Mouse (Mus musculus): Measurements from ENCODE around the gene Myt1l.

The Myt1l gene

GRCm38 (mm10) chr12:29916139-29916538 is 388.0 kb downstream of the Myt1l start:
- DNase-seq (ENCODE audit: low spot score), result no peak

DNA sequence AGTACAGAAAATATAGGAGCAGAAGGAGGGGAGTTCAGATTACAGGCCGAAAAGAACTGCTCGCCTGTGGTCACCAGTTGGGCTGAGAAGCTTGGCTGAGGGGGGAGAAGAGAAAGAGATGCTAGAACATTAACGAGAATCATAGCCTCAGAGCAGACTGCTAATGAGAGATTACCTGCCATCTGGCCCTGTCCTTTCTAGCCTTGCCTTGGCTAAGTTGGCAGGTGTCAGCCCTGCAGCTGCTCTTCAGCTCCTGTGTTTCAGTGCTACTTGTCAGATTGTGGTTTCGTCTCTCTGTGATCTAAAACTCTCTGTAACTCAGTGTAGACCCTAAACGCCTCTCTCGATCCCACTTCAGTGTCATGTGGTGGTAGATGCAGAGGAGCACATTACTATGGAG is 388.6 kb downstream of the Myt1l start:
- no peak for DNase-seq (ENCODE audit: low spot score)

- no peak for DNase-seq (ENCODE audit: low spot score)
Observed at GRCm38 (mm10) chr12:29920298-29920697, 392.1 kb downstream of the Myt1l start.

DNA sequence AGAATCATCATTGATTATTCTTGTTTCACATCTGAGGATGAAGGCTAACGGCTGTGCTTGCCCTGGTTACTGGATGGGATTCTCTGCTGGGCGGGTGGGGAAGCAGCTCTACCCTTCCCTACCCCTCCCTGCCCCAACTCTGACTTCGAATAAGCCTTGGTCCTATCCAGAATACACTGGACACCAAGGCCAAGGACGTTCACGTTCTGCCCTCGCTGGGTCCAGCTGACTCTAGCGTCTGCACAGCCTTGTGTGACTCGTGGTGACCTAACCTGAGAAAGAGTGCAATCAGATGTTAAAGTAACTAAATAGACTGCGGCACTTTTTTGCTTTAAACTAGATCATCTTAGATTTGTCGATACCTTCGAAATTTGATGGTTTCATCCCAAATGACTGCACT is 393.3 kb downstream of the Myt1l start:
- no peak for DNase-seq (ENCODE audit: low spot score)

- peak; percentile 73 for DNase-seq (ENCODE audit: low spot score)
Observed at GRCm38 (mm10) chr12:29926896-29927295, 398.7 kb downstream of the Myt1l start.

DNA sequence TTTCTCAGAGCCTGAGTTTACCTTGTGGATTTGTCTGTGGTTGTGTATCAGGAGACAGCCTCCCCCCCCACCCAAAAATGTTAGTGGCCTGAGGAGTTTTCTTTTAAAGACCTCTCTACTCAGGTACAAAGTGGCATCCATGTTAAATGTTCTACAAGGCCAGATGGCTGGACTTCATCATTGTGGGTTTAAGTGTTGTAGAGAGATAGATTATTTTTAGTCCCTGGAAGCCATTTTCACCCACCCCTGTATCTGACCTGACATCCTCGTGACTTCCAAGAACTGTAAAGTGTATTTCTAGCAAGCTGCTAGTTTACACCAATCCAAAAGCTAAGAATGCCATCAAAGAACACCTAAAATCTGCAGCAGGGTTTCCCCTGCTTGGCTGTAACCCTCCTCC is 402.4 kb downstream of the Myt1l start:
- DNase-seq (ENCODE audit: low spot score), result no peak

DNA sequence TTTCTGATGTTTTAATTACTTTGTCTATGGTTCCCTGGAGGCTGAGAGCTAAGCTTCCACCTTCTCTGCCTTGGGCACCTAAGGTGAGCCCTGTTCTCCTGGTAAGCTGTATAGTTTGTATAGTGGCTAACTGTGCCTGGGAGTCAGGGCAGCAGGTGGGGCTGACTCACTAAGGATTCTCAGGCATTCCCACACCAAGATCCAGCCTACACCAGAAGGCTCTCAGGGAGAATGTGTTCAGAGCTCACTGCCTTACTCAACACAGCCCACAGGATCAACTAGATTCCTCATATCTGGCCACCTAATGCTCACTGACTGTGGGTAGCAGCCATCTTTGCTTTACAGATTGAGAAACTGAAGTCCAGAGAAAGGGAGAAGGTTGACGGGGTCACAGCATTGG is 404.8 kb downstream of the Myt1l start:
- DNase-seq (ENCODE audit: low spot score), result no peak

DNA sequence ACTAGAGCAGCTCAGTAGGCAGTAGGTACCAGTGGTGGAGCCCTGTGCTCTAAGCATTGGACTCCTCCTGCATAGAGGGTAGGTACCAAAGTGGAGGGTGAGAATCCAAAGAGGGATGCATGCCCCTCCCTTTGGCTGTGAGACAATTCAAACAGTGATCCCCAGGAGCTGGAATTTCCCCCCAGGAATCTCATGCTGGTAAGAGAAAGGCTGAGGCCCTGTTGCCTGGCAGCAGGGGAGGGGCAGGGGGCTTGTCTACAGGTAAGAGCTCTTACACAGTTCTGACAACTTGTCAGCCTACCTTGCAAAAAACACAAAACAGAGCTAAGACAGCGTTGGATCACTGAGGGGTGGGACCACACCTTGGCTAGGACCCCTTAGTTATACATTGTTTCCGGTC is 405.3 kb downstream of the Myt1l start:
- no peak for DNase-seq (ENCODE audit: low spot score)

- no peak for DNase-seq (ENCODE audit: low spot score)
Observed at GRCm38 (mm10) chr12:29934120-29934581, 406.0 kb downstream of the Myt1l start.

GRCm38 (mm10) chr12:29937308-29937707 is 409.1 kb downstream of the Myt1l start, which contains the start of gene Pxdn:
Pxdn (plus strand) TSS chr12:29937608.
- DNase-seq (ENCODE audit: low spot score), result no peak

DNA sequence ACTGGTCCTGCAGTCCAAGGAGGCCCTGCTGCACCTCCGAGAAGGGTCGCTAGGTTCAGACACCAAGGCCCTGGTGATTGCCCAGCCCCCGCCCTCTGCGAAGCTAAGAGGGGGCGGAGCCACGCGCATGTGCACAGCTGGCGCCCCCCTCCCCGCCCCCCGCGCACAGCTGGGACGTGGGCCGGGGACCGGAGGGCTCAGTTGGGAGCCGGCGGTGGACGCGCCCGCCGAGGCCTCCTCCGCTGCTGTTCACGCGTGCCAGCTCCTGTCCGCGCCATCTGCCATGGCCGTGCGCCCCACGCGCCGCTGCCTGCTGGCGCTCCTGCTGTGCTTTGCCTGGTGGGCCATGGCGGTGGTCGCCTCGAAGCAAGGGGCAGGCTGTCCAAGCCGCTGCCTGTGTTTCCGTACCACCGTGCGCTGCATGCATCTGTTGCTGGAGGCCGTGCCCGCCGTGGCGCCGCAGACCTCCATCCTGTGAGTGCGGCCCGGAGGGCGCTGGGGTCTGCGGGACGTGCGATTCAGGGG is 409.7 kb downstream of the Myt1l start:
- DNase-seq (ENCODE audit: low spot score), result peak; percentile 88

DNA sequence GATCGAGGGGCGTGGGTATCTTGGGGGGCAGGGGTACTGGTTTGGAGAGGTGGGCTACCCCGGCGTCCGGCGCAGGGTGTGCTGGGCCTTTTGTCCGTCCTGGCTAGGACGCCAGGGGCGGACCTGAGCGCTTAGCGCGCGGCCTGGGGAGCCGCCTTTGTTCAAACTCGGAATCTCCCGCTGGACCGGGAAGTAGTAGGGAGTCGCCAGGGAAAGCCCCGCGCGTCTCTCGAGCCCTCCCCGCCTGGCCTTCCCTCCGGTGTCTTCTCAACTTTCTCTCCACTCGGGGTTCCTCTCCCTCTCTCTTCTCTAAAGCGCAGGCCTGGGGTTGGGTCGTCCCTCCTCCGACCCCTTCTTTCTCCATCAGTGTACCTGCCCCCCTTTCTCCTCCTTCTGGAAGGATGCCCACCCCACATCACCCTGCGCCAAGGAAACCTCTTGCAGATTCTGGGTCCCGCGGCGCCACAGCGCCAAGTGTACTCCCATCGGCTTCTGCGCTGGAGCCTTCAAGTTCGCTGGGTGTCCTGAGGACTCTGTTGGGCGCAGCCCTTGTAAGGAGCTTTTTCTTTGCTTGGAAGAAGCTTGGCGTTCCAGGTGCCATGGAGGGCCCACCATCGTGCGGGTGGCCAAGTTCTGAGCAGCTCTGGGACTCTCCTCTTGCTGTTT is 410.3 kb downstream of the Myt1l start:
- peak; percentile 73 for DNase-seq (ENCODE audit: low spot score)

DNA sequence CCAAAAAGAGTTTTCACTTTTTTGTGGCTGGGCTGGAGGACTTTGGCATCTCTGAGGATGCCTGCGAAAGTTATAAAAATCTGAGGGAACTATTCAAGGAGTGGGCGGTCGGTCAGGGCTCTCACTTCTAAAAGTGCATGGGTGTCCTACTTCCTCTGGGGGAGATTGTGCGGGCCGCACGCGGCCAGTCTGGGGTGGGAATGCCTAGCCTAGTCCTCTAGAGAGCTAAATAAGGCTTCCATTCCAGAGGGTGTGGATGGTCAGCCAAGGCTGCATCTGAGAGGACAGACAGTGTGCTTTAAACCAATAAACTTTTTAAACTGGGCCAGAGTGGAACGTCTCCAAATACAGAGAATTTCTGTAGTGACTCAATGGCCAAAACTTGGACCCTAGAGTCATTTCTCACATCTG is 411.1 kb downstream of the Myt1l start:
- DNase-seq (ENCODE audit: low spot score), result peak; percentile 21

GRCm38 (mm10) chr12:29942435-29942834 is 414.3 kb downstream of the Myt1l start:
- no peak for DNase-seq (ENCODE audit: low spot score)

GRCm38 (mm10) chr12:29944650-29945049 is 416.5 kb downstream of the Myt1l start:
- DNase-seq (ENCODE audit: low spot score), result no peak

DNA sequence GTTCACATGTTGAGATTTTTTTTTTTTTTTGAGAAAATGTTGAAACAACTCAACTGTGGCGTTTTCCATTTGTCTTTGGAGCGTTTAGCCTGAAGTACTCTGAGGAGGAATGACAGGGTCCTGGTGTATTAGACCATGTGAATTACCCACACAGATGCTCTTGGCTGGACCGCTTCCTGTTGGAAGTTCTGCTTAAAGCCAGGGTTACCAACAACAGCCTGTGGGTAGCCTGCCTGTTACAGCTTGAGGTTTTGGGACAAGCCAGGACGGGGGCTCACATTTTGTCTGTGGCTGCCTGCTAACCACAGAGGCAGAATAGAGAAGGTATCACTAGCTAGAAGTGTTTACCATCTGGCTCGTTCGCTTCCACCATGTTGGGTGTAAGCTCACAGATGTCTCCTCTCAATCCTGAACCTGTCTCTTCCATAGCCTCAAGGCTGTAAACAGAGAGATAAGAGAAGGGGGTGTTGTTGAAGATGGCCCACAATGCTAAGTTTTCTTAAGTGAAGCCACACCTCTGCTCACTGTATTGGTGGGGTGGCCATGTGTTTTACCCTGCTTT is 417.1 kb downstream of the Myt1l start:
- no peak for DNase-seq (ENCODE audit: low spot score)

DNA sequence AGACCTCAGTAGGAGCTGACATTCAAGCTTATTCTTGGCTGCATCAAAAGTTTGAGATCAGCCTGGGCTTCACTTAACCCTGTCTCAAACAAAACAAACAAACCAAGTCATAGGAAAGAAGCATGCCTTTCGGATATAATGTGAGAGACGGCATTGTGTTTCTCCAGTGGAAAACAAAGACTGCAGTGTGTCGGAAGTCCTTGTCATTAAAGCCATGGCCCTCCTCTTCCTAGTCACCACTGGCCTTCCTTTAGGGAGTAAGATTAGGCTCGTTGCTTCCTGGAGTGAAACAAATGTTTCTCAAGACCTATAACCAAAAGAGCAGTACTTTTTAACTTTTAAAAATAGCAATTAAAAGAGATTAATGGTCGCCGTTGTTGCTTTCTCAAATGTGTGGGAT is 422.9 kb downstream of the Myt1l start:
- DNase-seq (ENCODE audit: low spot score), result peak; percentile 32

- no peak for DNase-seq (ENCODE audit: low spot score)
Observed at GRCm38 (mm10) chr12:29951485-29951884, 423.3 kb downstream of the Myt1l start.

DNA sequence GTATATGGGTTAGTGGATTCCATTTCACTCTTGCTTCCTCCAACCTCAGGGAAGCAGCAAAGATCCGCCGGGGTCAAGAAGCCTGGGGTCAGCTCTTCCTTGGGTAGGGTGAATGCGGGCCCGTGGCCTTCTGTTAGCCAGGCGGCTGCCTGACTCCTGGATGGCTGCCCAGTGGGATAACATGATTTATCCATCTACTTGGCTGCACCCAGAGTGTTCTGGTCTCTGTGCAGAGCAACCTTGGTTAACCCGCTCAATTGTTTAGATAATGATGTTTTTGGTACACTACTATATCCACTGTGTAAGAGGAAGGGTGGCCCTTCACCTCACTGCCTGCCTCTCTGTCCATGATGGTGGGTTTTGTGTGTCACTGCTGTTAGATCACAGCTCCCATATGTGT is 423.9 kb downstream of the Myt1l start:
- no peak for DNase-seq (ENCODE audit: low spot score)

GRCm38 (mm10) chr12:29953999-29954398 is 425.8 kb downstream of the Myt1l start:
- DNase-seq (ENCODE audit: low spot score), result no peak

GRCm38 (mm10) chr12:29954464-29954863 is 426.3 kb downstream of the Myt1l start:
- DNase-seq (ENCODE audit: low spot score), result no peak

- DNase-seq (ENCODE audit: low spot score), result no peak
Observed at GRCm38 (mm10) chr12:29956969-29957368, 428.8 kb downstream of the Myt1l start.

- DNase-seq (ENCODE audit: low spot score), result no peak
Observed at GRCm38 (mm10) chr12:29958637-29959036, 430.5 kb downstream of the Myt1l start.

DNA sequence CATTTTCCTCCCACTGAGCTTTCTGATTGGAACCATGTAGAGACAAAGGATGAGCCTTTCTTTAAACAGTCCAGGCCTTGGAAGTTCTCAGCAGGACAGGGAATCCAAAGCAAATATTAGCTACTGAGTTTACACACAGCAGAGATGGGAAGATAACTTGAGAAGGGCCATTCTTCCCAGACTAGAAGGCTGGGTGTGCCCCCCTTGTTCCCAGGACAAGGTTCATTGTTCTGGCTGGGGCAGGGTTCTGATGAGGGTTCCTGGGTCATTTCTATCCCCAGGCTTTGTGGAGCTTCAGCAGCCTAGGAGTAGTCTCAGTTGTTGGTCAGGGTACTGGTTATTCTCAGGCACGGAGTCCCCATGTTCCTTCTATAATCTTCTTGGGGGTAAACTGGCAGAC is 432.9 kb downstream of the Myt1l start:
- DNase-seq (ENCODE audit: low spot score), result no peak

Data from embryo, embryonic 10 days (tissue).